Mouse (Mus musculus) embryo, embryonic 10 days (tissue): ENCODE measurements around the gene Fancf.
A peak's percentile ranks its signal among the peaks of the same experiment; 100 is the strongest.

Experiments used
- DNase-seq: peaks from one replicate; pipeline ENCODE4 v3.0.0-alpha.2; 2015; ENCODE audit warnings: low spot score

Fancf gene

GRCm38 (mm10) chr7:51840515-51840914 is 21.6 kb downstream of the Fancf start:
- no peak for DNase-seq

- peak; percentile 19 for DNase-seq
These were observed 30.1 kb downstream of the Fancf start for GRCm38 (mm10) chr7:51831917-51832316.

- DNase-seq = no peak
These were observed 38.3 kb downstream of the Fancf start for GRCm38 (mm10) chr7:51823562-51824338.

GRCm38 (mm10) chr7:51821467-51821866 is 40.6 kb downstream of the Fancf start:
- no peak for DNase-seq

- no peak for DNase-seq
These were observed 42.2 kb downstream of the Fancf start for GRCm38 (mm10) chr7:51819891-51820290.

GRCm38 (mm10) chr7:51818251-51818974 is 43.7 kb downstream of the Fancf start:
- no peak for DNase-seq

- no peak for DNase-seq
These were observed 45.7 kb downstream of the Fancf start for GRCm38 (mm10) chr7:51816283-51816839.

- DNase-seq = no peak
These were observed 46.4 kb downstream of the Fancf start for GRCm38 (mm10) chr7:51815473-51816282.
